Mouse (Mus musculus) gastrocnemius, postnatal 25 days (tissue): ENCODE data around the gene Dyrk1a. TPM values are rescaled to one million over a fixed set of nuclear protein-coding genes. Genes with fewer than 3 reads are reported as not detected.

Experiments
- DNase-seq: peaks from one replicate; pipeline ENCODE4 v3.0.0; 2022
- long read RNA-seq, 2 experiments: library from polyadenylated mRNA; stranded (forward); transcript quantifications; one replicate each; pipeline ENCODE4 v2.0.0; 2021
- total RNA-seq, 2 experiments: library from RNA; stranded (reverse); gene quantifications; 1 replicate in 1 of 2; 2 replicates in 1 of 2; pipeline ENCODE4 v1.2.3; 2021

Gene Dyrk1a
- total RNA-seq: 10 to 100 TPM; 71.9 to 72.3 TPM
- long read RNA-seq, experiment 1, partial matches to known transcripts: 0 of 13 reads
- long read RNA-seq, experiment 1, other reads (novel, unspliced or antisense): 13 of 13 reads
- long read RNA-seq, experiment 2, full-length matches to known transcripts: 4 of 27 reads
- long read RNA-seq, experiment 2, partial matches to known transcripts: 0 of 27 reads
- long read RNA-seq, experiment 2, other reads (novel, unspliced or antisense): 23 of 27 reads

DNA sequence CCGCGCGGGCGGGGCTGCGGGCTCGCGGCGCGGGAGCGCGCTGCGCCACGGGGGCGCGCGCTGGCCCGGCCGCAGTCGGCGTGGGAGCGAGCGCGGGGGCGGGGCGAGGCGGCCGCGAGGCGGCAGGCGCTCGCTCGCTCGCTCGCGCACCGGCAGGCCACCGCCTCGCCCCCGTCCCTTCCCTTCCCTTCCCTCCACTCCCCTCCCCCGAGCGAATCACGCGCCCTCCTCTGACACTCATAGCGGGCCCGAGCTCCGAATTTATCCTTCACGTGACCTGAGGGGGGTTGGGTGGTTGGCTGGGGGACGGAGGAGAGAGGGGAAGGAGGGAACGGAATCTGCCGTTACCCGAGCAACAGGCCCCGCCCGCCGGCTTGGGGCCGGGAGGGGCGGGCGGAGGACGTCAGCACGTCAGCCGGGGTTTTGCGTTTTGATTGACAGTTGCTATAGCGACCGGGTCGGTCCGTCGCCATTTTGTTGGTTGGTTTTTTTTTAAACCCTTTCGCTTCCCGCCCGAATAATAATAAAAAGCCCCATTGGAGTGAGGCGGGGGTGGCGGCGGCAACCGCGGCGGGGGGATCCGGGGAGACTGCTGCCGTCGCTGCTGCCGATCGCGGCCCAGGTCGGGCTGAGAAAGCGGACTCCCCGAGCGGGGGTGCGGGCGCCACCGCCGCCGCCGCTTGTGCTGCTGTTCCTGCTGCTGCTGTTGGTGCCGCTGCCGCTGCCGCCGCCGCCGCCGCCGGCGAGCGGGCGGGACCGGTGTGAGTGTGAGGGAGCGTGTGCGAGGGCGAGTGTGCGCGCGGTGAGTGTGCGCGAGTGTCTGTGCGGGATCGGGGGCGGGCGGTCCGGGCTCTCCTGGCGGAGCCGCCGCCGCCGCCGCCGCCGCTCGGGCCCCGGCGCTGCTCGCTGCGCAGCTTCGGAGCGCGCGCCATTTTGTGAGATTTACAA, at the start of gene Dyrk1a:
Gene Dyrk1a (plus strand): TSS at position 782 of the 948 bp plus-strand sequence.
- peak; percentile 100 for DNase-seq

GRCm38 (mm10) chr16:94523594-94524377, 46.0 kb upstream of the Dyrk1a start:
- no peak for DNase-seq

DNA sequence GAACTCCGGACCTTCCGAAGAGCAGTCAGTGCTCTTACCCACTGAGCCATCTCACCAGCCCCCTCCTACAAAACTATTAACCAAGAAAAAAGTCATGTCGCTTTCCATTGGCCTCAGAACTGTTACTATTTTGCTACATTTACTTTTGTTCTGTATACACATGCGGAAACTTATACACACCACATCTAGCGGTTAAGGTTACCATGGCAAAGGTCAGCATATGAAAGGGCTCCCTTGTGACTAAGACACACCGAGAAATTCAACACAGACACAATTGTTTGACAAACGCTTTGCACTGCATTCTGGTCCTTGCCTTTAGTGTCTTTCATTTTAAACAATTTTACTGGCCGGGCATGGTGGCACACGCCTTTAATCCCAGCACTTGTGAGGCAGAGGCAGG, 45.1 kb upstream of the Dyrk1a start:
- DNase-seq: no peak

- DNase-seq: no peak
These were observed 43.9 kb upstream of the Dyrk1a start for GRCm38 (mm10) chr16:94525955-94526343.

DNA sequence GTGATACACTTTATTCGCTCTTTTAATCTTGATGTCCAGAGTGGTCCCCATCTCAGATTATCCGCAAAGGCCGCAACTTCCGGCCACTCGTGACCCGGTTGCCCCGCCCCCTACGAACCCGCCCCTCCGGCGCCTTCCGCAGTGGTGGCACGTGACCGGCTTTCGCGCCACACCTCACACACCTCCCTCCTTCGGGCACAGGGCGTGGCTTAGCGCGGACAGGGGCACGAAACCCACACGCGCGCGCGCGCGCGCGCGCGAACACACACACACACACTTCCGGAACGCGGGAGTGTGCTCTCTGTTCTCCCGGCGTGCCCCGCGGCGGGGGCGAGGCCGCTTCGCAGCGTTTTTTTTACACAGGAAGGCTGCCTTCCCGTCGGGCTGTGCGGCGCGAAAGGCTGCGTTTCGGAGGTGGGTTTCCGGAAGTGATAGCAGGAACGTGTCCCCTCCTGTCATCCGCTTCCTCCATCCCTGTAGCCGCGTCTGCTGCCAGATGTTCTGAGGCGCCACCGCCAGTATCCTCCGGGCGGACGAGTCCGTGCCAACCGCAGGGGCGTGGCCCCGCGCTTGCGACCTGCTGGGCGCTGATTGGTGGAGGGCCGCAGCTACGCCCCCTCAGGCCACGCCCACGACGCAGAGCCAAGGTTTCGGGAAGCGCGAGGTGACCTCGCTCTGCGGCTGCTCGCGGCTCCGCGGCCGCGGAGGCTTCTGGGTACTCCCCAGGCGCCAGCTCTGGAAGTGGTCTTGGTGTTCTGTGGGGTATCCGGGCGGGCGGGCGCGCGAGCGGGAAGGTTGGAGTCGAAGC, 43.3 kb upstream of the Dyrk1a start, which contains the start of gene Vps26c:
Gene Vps26c (minus strand): TSS at position 487 of the 808 bp plus-strand sequence.
- peak; percentile 98 for DNase-seq

GRCm38 (mm10) chr16:94527152-94527534, 42.7 kb upstream of the Dyrk1a start:
- DNase-seq: no peak

DNA sequence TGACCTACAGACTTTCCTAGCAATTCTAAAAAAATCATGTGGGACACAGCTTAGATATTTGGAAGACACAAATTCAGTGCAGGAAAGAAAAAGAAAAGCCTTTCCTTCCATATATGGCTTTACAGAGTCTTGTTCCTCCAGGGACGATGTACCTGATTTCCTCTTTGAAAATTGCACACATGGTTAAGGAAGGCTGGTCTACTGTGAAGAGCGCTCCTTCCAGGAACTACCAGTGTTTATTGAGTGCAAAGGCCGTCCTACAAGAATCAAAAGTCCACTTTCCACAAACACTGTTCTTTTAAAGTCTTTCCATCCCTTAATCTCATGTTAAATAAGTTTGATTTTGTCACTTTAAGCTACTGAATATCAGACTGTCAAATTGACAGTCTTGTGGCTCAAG, 42.3 kb upstream of the Dyrk1a start:
- no peak for DNase-seq

DNA sequence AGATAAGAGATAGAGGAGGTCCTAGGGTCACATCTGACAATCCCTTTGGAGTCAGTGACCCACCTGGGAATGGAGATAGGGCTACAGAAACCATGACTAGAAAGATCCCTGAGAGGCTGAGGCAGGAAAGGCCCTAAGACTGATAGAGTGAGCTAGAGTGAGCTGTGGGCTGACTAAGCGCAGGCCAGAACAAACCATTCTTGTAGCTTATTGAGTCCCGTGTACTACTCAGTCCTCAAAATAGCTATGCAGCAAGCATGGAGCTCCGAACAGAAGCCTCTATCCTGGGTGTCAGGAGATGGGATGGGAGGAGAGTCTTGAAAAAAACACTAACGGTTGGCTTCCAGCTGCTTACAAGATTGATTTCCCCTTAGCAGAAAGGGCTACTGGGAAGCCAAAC, 38.5 kb upstream of the Dyrk1a start:
- DNase-seq: no peak

GRCm38 (mm10) chr16:94533679-94534078, 36.1 kb upstream of the Dyrk1a start:
- peak; percentile 24 for DNase-seq

- DNase-seq: no peak
These were observed 34.1 kb upstream of the Dyrk1a start for GRCm38 (mm10) chr16:94535716-94536115.

GRCm38 (mm10) chr16:94536417-94537158, 33.2 kb upstream of the Dyrk1a start:
- DNase-seq: peak; percentile 64

GRCm38 (mm10) chr16:94537159-94537527, 32.7 kb upstream of the Dyrk1a start:
- peak; percentile 51 for DNase-seq

GRCm38 (mm10) chr16:94540140-94540539, 29.7 kb upstream of the Dyrk1a start:
- DNase-seq: no peak

DNA sequence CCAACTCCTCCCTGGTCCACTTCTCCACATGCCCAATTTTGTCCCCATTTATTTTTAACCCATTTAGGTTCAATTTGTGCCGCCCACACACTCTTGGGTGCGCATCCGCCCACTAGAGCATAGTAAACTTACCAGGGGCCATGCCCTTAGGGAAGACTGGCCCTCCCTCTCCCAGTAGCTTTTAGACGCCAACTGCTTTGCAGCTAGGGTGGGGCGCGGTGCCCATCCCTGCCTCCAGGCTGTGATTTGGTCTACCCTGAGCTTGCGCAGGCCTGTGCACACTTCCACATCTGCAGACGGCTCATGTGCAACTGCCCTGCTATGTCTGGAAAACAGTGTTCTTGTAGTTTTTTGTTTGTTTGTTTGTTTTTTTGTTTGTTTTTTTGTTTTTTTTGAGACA, 26.9 kb upstream of the Dyrk1a start:
- no peak for DNase-seq

DNA sequence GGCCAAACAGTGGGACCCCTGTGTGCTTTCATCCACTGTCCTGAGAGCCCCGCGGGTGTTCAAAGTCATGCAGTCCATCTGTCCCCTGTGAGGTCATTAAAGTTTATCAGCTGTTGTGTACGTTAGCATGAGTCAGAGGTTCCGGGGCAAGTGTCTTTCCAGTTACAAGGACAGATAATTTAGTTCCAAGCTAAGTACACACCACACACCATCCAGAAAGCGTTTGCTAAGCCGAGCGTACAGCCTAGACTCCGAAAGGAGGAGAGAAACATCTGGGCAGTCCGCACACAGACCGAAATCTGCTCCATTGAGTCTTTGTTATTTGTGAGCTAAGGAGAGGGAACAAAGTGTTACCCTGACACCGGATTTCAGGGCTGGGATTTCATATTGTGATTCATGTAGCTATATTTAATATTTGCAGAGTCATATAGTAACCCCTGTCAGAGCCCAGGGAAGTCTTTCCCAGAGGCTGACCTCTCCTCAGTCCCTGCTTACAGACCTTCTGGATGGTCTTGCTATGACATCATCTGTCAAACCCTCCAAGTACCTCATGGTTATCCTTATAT, 25.2 kb upstream of the Dyrk1a start:
- no peak for DNase-seq

DNA sequence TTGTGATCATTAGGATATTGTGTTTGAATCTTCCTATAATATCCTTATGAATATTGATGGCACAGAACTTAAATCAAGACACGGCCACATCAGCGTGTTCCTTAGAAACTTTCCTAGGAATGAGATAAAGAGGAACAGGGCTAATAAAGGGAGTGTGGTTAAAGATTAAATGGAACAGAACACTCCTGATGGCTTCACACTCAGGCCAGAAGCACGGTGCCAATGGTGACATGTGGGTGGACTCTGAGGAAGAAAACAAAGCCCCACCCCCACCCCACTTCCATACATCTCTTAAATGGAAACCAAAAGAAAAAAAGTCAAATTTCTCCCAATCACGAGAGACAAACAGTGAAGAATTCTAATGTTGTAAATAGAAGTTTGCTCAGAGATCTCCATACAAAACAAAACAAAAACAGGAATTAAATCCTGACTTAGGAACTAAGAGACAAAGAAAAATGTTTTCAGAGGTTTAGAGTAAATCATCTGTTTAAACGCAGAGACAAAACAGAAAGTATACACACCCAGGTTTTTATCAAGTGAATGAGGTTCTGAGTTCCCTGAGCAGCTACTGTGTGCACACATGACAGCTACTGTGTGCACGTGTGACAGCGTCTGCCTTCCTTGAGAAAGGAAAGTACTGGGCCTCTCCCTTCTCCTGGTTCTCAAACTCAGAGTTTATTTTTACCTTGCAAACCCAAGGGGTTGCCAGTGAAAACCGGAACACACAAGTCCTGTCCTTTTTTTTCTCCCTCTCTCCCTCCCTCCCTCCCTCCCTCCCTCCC, 23.8 kb upstream of the Dyrk1a start:
- DNase-seq: no peak

DNA sequence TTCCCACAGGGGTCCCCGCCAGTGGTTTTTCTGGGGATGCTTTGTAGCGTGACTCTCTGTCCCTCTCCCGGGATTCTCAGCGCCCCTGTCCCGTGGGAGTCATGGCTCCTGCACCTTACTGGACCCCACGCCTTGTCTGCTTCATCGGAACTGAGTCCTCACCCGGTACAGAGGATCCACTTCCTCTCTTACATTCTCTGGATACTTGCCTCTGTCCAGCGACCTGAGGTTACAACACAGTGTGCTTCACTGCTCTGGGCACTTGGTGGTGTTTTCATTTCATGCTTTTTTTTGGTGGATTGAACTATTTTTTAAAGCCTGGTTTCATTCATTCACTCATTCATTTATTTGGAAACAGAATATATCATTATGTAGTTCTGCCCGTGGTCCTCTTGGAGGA, 20.0 kb upstream of the Dyrk1a start:
- no peak for DNase-seq

GRCm38 (mm10) chr16:94551934-94552333, 17.9 kb upstream of the Dyrk1a start:
- no peak for DNase-seq

- no peak for DNase-seq
These were observed 14.5 kb upstream of the Dyrk1a start for GRCm38 (mm10) chr16:94555346-94555745.

DNA sequence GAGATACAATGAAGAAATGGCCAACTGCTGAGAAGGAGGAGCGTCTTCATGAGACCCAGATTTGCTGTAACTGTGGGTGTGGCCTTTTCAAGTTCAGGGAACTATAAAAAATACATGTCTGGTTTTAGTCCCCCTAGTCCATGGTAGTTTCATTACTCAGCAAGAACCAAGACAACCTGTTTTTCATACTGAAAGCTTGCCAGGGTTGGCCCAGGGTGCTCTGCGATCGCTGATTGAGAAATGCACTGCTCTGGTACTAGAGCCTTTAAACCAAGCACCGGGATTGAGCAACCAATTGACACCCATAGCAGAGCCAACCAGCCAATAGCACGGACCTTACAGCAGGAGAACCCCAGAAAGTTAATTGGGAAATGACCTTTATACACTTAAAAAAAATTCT, 13.6 kb upstream of the Dyrk1a start:
- DNase-seq: no peak
